In genomic region chr7:30992148-30992547, GRCm38 (mm10) we compare ENCODE assay signal across 34 mouse cellular contexts. TPM values are rescaled to one million over a fixed set of nuclear protein-coding genes. Genes with fewer than 3 reads are reported as not detected.
"Had no signal": no experiment of that assay in that cellular context is flagged by ENCODE, and none has a peak within 500 bp of the region (broad histone marks: within the 10 kb centered on the region; RNA-seq: fewer than 3 reads in every experiment).

No protein-coding gene starts in this region.

- DNase-seq: gastrocnemius, postnatal 14 days; gastrocnemius, postnatal 36 days; heart, adult 18-20 months; heart, postnatal 10 days; heart, postnatal 4 days; kidney, adult 18-20 months; kidney, adult 8-10 months; kidney, postnatal 10 days; kidney, postnatal 25 days; kidney, postnatal 4 days; liver had no signal

- H3K27me3 ChIP-seq: heart, embryonic 12.5 days; hindbrain, embryonic 13.5 days; hindbrain, embryonic 15.5 days; limb, embryonic 12.5 days had no signal

- H3K9me3 ChIP-seq: hindbrain, embryonic 13.5 days; hindbrain, embryonic 15.5 days had no signal

- ATAC-seq: hindbrain, postnatal 0 days had no signal

- H3K9ac ChIP-seq: heart, embryonic 12.5 days; hindbrain, embryonic 13.5 days; hindbrain, embryonic 15.5 days; limb, embryonic 12.5 days; liver, embryonic 14.5 days had no signal

- H3K36me3 ChIP-seq: heart, embryonic 10.5 days; heart, embryonic 12.5 days; hindbrain, embryonic 10.5 days; hindbrain, embryonic 13.5 days; hindbrain, embryonic 15.5 days; limb, embryonic 10.5 days; limb, embryonic 12.5 days had no signal

- H3K4me3 ChIP-seq: heart, embryonic 10.5 days; heart, embryonic 12.5 days; hindbrain, embryonic 10.5 days; hindbrain, embryonic 13.5 days; hindbrain, embryonic 15.5 days; layer of hippocampus, adult 2 months; left cerebral cortex, adult 2 months; limb, embryonic 10.5 days; limb, embryonic 12.5 days had no signal

- H3K4me2 ChIP-seq: heart, embryonic 12.5 days; hindbrain, embryonic 13.5 days; hindbrain, embryonic 15.5 days; limb, embryonic 12.5 days; liver, embryonic 11.5 days had no signal

- H3K27ac ChIP-seq: heart, embryonic 10.5 days; hindbrain, embryonic 10.5 days; hindbrain, embryonic 13.5 days; hindbrain, embryonic 15.5 days; hindbrain, postnatal 0 days; layer of hippocampus, adult 2 months; left cerebral cortex, adult 2 months; limb, embryonic 10.5 days; limb, embryonic 12.5 days; liver, embryonic 14.5 days had no signal

- H3K4me1 ChIP-seq: hindbrain, embryonic 10.5 days; hindbrain, embryonic 13.5 days; hindbrain, embryonic 15.5 days; limb, embryonic 12.5 days had no signal

RNA-seq across cellular contexts. Expression of gene Fam187b, which starts 18.6 kb away (rescaled TPM):
- total RNA-seq: gastrocnemius, adult 18-20 months; gastrocnemius, postnatal 36 days; granulocyte monocyte progenitor cell, adult 5-6 weeks; heart, adult 18-20 months; layer of hippocampus, adult 2 months; left cerebral cortex, postnatal 36 days had no signal

RNA-seq across cellular contexts. Expression of gene Hamp, which starts 48.3 kb away (rescaled TPM):
- total RNA-seq: gastrocnemius, postnatal 14 days; gastrocnemius, postnatal 36 days; granulocyte monocyte progenitor cell, adult 5-6 weeks; hindbrain, postnatal 0 days; layer of hippocampus, adult 2 months; layer of hippocampus, postnatal 10 days; layer of hippocampus, postnatal 25 days; left cerebral cortex, adult 2 months; left cerebral cortex, postnatal 14 days; left cerebral cortex, postnatal 36 days had no signal
- polyA plus RNA-seq: heart, embryonic 10.5 days; heart, embryonic 12.5 days; heart, embryonic 14.5 days; heart, embryonic 16.5 days; hindbrain, embryonic 10.5 days; hindbrain, embryonic 13.5 days; hindbrain, embryonic 15.5 days; hindbrain, postnatal 0 days; intestine, embryonic 14.5 days; kidney, embryonic 14.5 days; kidney, embryonic 16.5 days; limb, embryonic 10.5 days; limb, embryonic 12.5 days; liver, embryonic 11.5 days had no signal
